Mouse (Mus musculus) layer of hippocampus, adult 9-11 months (tissue): Measurements from ENCODE around the gene Cep295nl.

ENCODE experiments used
- DNase-seq: peaks from one replicate; pipeline ENCODE4 v3.0.0; 2022

Cep295nl gene

DNA sequence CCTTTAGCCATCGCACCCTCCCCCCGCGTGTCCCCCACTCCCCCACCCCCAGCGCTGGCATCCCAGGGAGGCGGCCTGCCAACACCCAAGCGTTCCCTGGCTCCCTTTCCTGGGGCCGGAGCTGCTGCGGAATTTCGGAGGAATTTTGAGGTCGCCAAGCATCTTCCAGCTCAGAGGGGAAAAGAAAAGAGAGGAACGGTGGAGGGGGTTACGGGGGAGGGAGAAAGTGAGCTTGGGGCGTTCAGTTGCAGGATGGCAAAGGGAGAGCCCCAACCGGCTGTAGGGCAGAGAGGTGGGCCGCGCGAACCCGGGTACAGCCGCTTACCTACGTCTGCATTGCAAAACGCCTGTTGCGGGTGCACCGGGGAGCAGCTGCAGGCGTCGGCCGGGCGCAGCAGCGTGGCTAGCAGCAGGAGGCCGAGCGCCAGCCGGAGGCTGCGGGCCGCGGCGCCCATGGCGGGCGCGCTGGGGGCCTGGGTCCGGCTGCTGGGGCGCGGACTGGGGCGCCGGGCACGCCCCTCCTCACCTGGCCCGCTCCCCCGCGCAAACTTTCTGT lies 12.4 kb upstream of the Cep295nl start:
- no peak for DNase-seq

DNA sequence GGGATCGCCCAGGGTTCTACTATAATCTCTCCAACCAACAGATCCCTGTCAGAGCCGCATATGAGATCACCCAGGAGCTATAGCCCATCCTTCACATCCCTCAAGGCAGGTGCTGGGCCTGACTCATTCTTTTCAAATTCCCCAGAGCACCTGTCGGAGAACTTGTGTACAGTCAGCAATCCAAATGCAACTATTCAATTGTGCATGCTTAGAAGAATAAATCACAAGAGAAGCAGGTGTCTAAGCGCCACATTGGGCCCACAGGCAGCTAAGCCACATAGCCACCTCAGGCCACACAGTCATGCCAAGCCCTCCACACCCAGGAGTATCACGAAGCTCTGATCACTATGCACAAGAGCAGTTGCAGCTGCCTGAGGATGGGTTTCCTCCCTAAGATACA lies 7.2 kb upstream of the Cep295nl start:
- no peak for DNase-seq

- DNase-seq = peak; percentile 66
These were observed 6.6 kb upstream of the Cep295nl start for GRCm38 (mm10) chr11:118348877-118349276.

DNA sequence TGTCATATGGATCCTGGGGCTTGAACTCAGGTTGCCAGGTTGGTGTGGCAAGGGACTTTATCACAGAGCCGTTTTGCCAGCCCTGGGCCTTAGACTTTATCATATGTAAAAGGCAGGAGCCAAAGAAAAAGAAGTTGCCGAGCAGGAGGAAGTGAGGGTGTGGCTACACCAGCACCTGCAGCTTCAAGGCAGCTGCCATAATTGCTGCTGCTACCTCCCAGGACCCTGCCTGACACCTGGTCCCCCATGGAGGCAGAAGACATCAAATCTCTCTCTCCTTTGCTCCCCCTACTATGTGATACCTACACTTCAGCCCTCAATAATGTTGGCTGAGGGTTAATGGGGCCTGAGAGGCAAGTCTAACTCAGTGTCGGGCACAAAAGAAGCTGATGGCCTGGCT lies 6.1 kb upstream of the Cep295nl start:
- no peak for DNase-seq

- DNase-seq = no peak
These were observed 5.6 kb upstream of the Cep295nl start for GRCm38 (mm10) chr11:118347911-118348310.

DNA sequence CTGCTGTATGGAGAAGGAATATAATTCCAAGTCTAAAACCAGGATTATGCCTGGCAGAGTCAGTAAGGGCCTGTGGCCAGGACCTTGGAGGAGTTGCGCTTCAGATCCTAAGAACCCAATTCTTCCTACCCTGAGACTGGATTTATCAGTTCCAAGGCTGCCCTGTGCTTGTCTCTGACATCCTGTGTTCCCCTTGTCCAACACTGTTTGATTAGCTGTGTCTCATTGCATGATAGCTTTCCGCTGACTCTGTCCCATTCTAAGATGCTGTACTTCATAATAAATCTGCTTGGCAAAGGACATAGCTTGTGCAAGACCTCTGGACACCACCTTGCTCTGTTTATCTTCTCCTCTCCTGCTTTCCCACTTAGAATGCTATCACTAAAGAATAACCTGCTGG lies 5.1 kb upstream of the Cep295nl start:
- DNase-seq = no peak

DNA sequence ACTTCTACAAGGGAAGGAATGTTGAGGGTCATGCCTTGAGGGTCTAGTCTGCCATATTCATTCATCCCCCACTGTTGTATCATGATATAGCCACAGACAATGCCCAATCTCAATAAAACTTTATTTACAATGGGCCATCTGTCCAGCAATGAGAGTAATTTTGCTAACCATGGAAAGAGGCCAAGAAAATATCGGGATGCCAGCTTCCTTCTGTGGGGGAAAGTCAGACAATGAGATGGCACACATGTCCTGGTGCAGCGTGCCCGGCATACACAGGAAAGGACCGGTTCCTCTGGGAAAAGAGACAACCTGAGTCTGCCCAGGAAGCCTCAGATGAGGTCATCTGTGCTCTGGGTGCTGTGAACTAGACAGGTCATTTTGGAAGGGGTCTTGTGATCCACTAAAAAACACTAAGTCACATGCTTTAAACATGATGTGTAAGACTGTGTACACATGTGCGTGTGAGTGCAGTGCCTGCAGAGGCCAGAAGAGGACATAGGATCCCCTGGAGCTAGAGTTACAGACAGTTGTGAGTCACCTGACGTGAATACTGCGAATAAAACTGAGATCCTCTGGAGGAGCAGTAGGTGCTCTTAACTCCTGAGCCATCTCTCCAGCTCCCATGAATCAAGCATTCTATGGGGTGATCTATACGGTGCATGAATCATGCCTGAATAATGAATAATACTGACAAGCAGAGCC lies 4.2 kb upstream of the Cep295nl start:
- DNase-seq = no peak

- peak; percentile 61 for DNase-seq
These were observed 3.4 kb upstream of the Cep295nl start for GRCm38 (mm10) chr11:118345693-118346092.

DNA sequence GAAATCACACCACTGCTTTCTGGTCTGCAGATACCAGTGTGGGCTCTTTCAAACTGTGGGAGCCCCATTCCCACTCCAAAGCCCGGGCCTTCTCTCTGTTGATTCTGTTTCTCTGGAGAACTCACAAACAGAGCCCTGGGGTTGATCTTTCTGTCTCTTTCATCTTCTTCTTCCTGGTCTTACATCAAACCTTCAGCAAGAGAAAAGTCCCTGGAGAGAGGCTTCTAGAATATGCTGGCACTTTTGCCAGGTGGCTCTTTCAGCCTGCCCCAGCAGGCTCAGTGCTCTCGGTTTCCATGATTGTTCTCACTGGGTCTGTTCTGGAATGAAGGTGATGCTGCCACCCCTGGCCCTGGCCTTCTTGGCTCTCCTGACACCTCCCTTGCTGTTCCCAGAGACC lies 1.3 kb upstream of the Cep295nl start:
- no peak for DNase-seq

DNA sequence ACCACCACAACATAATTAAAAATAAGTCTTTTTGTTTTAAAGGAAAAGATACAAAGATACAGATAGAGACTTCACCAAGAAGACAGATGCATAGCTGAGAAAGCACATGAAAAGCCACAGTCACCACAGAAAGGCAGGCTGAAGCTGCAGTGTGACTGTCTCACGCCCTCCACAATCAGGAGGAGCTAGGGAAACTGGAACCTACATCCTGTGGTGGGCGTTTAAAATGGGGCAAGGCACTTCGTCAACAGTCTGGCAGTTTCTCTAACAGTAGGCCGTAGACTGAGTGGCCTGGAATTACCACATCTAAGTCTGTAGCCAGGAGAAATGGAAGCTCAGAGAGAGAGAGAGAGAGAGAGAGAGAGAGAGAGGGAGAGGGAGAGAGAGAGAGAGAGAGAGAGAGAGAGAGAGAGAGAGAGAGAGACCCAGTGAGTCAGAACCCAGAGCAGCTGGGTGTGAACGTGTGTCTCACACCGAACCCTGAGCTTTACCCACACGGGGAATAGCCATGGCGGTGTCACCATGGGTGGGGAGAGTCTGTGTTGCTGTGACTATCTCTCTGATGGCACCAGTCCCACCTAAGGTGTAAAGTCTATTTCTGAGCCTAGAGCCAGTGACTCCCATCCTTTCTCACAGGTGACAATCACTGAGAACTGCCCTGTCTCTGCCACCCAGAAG lies 4.7 kb downstream of the Cep295nl start:
- no peak for DNase-seq

- no peak for DNase-seq
These were observed 8.9 kb downstream of the Cep295nl start for GRCm38 (mm10) chr11:118333431-118333830.

DNA sequence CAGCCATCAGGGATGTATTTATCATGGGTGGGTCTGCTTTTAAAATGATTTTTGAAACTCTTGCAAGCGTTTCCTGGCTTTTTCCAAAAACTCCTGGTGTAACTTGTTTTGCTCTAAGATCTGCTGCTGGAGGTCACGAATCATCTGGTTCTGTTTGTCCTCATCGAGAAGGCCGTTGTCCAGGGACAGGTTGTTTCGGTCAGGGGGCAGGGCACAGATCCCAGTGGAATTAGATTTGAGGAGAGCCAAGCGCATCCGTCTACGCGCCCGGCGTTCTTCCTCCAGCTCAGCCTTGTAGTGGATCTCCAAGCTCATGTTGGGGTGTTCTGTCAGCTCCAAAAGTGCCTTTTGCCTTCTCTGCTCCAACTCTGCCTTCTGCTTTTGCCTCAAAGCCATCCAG lies 9.9 kb downstream of the Cep295nl start:
- no peak for DNase-seq

GRCm38 (mm10) chr11:118330777-118331176 lies 11.5 kb downstream of the Cep295nl start:
- peak; percentile 77 for DNase-seq

DNA sequence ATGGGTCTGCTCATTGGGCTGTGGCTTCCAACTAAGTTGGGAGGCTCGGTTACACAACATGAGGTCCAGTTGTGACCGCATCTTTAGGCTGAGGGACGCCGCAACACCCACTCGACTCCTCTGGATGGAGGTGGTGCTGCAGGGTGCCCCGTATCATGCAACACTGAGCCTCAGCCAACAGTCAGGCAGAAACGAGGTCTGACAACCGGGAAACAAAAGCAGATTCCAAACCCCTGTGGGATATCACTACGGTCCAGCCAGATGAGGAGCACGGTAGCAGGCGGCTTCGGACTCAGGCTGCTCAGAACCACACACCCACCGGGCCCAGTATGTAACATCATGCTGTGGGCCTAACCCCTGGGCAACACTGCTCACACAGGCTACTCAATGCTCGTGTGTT lies 11.9 kb downstream of the Cep295nl start:
- DNase-seq = no peak

DNA sequence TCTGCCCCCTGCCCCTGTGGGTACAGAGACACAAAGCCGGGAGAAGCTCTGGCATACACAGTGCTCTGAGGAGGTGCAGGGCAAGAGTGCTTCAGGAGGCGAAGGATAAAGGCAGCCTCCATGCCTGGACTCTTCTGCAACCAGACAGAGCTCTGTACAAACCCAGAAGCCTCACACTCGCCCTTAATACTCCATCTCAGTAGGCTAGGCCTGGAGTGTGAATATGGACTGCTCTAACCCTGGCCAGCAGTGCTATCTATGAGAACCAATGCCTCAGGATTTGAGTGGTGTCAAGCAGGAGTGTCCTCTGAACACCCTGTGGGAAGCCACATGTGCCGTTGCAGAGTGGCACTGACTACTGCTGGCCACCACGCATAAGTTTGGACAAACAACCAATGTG lies 13.4 kb downstream of the Cep295nl start:
- DNase-seq = no peak

GRCm38 (mm10) chr11:118328511-118328910 lies 13.8 kb downstream of the Cep295nl start:
- no peak for DNase-seq

GRCm38 (mm10) chr11:118326991-118327971 lies 15.0 kb downstream of the Cep295nl start:
- peak; percentile 92 for DNase-seq

DNA sequence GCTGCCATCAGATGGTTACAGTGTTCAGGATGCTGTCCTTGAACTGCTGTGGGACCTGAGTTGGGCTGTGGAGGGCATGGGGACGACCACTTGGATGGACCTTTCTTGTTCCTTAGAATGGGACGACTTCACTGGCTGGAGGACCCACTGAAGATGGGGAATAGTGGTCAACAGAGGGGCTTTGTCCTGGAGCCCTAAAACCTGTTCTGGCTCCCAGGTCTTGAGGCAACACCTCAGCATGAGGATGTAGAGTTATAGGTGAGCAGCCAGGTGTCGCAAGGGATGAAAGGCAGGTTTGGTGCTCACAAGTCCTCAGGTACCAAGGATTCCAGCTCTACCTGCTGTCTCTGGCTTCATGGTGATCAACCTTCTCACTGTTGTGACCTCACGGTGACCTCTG lies 15.8 kb downstream of the Cep295nl start:
- no peak for DNase-seq

DNA sequence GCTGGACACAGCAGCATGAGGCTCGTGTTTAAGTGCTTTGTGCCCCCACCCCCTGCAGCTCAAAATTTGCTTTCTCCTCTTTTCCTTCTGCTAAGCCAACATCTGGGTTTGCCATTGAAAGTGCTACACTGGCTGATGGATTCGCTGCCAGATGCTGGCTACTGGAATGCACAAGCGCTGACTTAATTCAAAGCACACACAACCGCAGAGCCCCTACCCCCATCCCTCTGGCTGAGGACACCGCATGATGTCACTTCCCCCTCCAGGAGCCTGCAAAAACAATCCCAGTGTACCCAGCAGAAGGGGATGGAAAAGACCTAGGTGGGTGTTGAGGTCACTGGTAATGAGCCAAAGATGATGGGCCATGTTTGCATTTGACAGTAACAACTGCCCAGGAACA lies 17.8 kb downstream of the Cep295nl start:
- no peak for DNase-seq

DNA sequence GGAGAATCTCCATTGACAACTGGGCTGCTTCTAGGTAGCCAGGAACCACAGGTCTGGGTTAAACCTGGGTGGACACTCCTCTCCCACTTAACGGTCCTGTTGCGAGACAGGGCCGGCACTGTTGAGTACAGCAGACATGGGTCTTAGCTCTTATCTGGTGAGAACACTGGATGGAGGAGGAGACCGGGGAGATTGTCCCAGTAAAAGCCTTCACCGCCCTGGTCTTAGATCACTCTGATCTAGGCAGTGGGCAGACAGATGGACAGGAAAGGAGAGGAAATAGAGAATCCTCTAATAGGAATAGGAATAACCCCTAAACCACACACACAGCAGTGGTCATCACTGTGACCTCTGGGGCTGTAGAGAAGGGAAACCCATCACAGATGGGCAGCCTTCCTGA lies 18.3 kb downstream of the Cep295nl start:
- no peak for DNase-seq

DNA sequence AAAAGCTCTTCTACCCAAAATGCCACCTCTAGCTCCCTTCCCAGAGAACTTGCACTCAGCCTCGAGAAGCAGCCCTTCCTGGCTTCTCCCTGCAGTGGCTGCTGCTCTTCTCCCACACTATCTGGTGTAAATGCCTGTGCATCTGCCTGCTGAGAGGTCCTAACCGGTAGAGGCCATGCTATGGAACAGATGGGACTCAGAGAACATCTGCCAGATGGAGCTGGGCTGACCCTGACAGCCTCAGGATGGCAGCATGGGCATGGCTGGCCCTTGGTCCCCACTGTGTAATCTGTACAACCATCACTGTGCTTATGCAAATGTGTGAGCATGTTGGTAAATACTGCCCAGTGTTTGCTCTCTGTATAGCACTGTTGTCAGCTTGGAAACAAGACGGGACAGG lies 19.7 kb downstream of the Cep295nl start:
- DNase-seq = no peak

- DNase-seq = no peak
These were observed 20.3 kb downstream of the Cep295nl start for GRCm38 (mm10) chr11:118321971-118322370.

DNA sequence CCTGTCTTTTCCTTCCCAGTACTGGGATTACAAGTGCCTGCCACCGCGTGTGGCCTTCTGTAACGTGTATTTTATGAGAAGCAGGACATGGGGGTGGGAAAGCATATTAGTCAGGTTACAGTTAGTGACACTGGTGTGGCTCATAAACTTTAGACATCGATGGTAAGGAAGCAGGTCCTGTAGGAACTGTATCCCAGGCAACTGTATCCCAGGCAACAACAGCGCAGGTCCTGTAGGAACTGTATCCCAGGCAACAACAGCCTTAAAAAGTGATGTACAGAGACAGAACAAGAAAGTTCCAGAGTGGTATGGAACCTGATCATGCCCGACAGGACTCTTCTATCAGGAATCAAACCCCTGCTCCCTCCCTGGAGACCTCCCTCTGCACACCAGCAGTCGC lies 20.8 kb downstream of the Cep295nl start:
- DNase-seq = peak; percentile 58
